Mouse (Mus musculus): ENCODE measurements around the gene Tmtc4.

DNA sequence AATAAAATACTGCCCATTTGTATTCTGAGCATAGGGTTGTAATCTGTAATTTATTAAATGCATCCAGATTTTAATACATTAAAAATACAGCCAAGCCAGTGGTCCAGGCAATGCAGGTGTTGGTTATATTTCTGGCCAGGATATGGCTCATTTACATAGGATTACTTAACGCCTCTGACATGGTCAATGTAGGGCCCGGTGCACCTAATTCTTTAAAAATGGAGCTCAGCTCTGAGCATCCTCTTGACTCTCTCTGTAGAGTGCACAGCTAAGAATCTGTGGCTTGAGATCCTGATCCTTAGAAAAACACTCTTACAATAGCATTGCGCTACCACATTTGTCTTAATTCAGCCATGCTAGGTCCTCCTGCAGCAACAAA, 40.4 kb downstream of the Tmtc4 start:
- no peak for TF ChIP-seq POLR2A (IDR thresholded peaks at IDR 0.05; ENCODE audit: insufficient read depth, low read depth, low read length)
- no peak for TF ChIP-seq CTCF (IDR thresholded peaks at IDR 0.05)

Measured in heart, adult 2 months (tissue).